Mouse (Mus musculus): ENCODE results near the gene Dot1l. TPM values are rescaled to one million over a fixed set of nuclear protein-coding genes. Genes with fewer than 3 reads are reported as not detected.

The Dot1l gene
- polyA plus RNA-seq, 1 experiment from 2014 or later = 17.7 TPM

GRCm38 (mm10) chr10:80741634-80742179, 13.3 kb upstream of the Dot1l start:
- H3K4me3 ChIP-seq (ENCODE audit: low read depth, low read length) = peak overlapping the region; percentile 49
- H3K36me3 ChIP-seq (ENCODE audit: control insufficient read depth, insufficient read depth, low read length) = no peaks in the 10 kb centered on the region
- H3K4me2 ChIP-seq (ENCODE audit: low read length) = peak overlapping the region; percentile 94
- no peaks in the 10 kb centered on the region for H3K9me3 ChIP-seq (replicated peaks; ENCODE audit: control insufficient read depth, low read length, poor library complexity, severe bottlenecking)
- H3K9ac ChIP-seq (ENCODE audit: low read depth, low read length) = peak overlapping the region; percentile 85
- H3K4me1 ChIP-seq (ENCODE audit: control insufficient read depth, insufficient read depth, low read length) = peaks cover 27% of the 10 kb centered on the region
- under 1% methylated on average over 46 of the region's 46 CpGs for WGBS
- H3K27me3 ChIP-seq (ENCODE audit: control insufficient read depth, insufficient read depth, low read depth, low read length) = no peaks in the 10 kb centered on the region
- ATAC-seq = no peak; the same call in 1 of the 2 replicates
- peak overlapping the region; percentile 74 for H3K27ac ChIP-seq (ENCODE audit: low read length)

- Histone ChIP-seq H3K9ac (ENCODE audit: low read depth, low read length) (peak within 1 kb of the TSS; percentile 85), H3K27ac (ENCODE audit: low read length) (peak within 1 kb of the TSS; percentile 78), H3K36me3 (ENCODE audit: control insufficient read depth, insufficient read depth, low read length) (no peaks in the 10 kb centered on the region), H3K4me2 (ENCODE audit: low read length) (peak within 1 kb of the TSS; percentile 94), H3K4me3 (ENCODE audit: low read depth, low read length) (peak within 1 kb of the TSS; percentile 49), H3K27me3 (ENCODE audit: control insufficient read depth, insufficient read depth, low read depth, low read length) (no peaks in the 10 kb centered on the region), H3K9me3 (replicated peaks; ENCODE audit: control insufficient read depth, low read length, poor library complexity, severe bottlenecking) (no peaks in the 10 kb centered on the region), H3K4me1 (ENCODE audit: control insufficient read depth, insufficient read depth, low read length) (peaks cover 27% of the 10 kb centered on the region)
- peak; percentile 99 for ATAC-seq
- 1% methylated on average over 25 of the region's 25 CpGs for WGBS
Observed at GRCm38 (mm10) chr10:80742180-80742978, 12.6 kb upstream of the Dot1l start, which contains the start of gene Ap3d1. Gene Ap3d1, minus strand, starts transcription at chr10:80742264.

- no peak for ATAC-seq
Observed at GRCm38 (mm10) chr10:80744262-80744661, 10.7 kb upstream of the Dot1l start.

GRCm38 (mm10) chr10:80747410-80747809, 7.6 kb upstream of the Dot1l start:
- H3K27me3 ChIP-seq (ENCODE audit: control insufficient read depth, insufficient read depth, low read depth, low read length) = no peaks in the 10 kb centered on the region; the same call in 1 of the 2 replicates
- peaks cover 7% of the 10 kb centered on the region for H3K4me1 ChIP-seq (ENCODE audit: control insufficient read depth, insufficient read depth, low read length)
- no peaks in the 10 kb centered on the region for H3K36me3 ChIP-seq (ENCODE audit: control insufficient read depth, insufficient read depth, low read length)
- H3K4me3 ChIP-seq (ENCODE audit: low read depth, low read length) = no peak overlapping the region
- WGBS = 12% methylated on average over 3 of the region's 3 CpGs
- ATAC-seq = no peak
- no peak overlapping the region for H3K4me2 ChIP-seq (ENCODE audit: low read length)
- H3K9ac ChIP-seq (ENCODE audit: low read depth, low read length) = no peak overlapping the region
- no peak overlapping the region for H3K27ac ChIP-seq (ENCODE audit: low read length)
- H3K9me3 ChIP-seq (replicated peaks; ENCODE audit: control insufficient read depth, low read length, poor library complexity, severe bottlenecking) = no peaks in the 10 kb centered on the region

More at GRCm38 (mm10) chr10:80744262-80744661, 10.7 kb upstream of the Dot1l start:
- Histone ChIP-seq H3K36me3 (ENCODE audit: control insufficient read depth, insufficient read depth, low read length) (no peaks in the 10 kb centered on the region), H3K27me3 (ENCODE audit: control insufficient read depth, insufficient read depth, low read depth, low read length) (no peaks in the 10 kb centered on the region; the same call in 1 of the 2 replicates), H3K4me2 (ENCODE audit: low read length) (no peak overlapping the region), H3K4me1 (ENCODE audit: control insufficient read depth, insufficient read depth, low read length) (peaks cover 21% of the 10 kb centered on the region), H3K27ac (ENCODE audit: low read length) (no peak overlapping the region), H3K9ac (ENCODE audit: low read depth, low read length) (no peak overlapping the region), H3K4me3 (ENCODE audit: low read depth, low read length) (no peak overlapping the region), H3K9me3 (replicated peaks; ENCODE audit: control insufficient read depth, low read length, poor library complexity, severe bottlenecking) (no peaks in the 10 kb centered on the region)
- WGBS = 41% methylated on average over 5 of the region's 5 CpGs

GRCm38 (mm10) chr10:80748609-80749008, 6.4 kb upstream of the Dot1l start:
- no peaks in the 10 kb centered on the region for H3K9me3 ChIP-seq (replicated peaks; ENCODE audit: control insufficient read depth, low read length, poor library complexity, severe bottlenecking)
- H3K36me3 ChIP-seq (ENCODE audit: control insufficient read depth, insufficient read depth, low read length) = no peaks in the 10 kb centered on the region
- H3K4me3 ChIP-seq (ENCODE audit: low read depth, low read length) = no peak overlapping the region
- H3K27me3 ChIP-seq (ENCODE audit: control insufficient read depth, insufficient read depth, low read depth, low read length) = no peaks in the 10 kb centered on the region; the same call in 1 of the 2 replicates
- H3K4me2 ChIP-seq (ENCODE audit: low read length) = no peak overlapping the region
- H3K9ac ChIP-seq (ENCODE audit: low read depth, low read length) = no peak overlapping the region
- ATAC-seq = no peak
- 16% methylated on average over 6 of the region's 6 CpGs for WGBS
- H3K27ac ChIP-seq (ENCODE audit: low read length) = no peak overlapping the region
- peaks cover 3% of the 10 kb centered on the region for H3K4me1 ChIP-seq (ENCODE audit: control insufficient read depth, insufficient read depth, low read length)

GRCm38 (mm10) chr10:80751188-80751832, 3.7 kb upstream of the Dot1l start:
- peak overlapping the region; percentile 8; the same call in 1 of the 2 replicates for H3K4me2 ChIP-seq (ENCODE audit: low read length)
- no peaks in the 10 kb centered on the region; the same call in 1 of the 2 replicates for H3K27me3 ChIP-seq (ENCODE audit: control insufficient read depth, insufficient read depth, low read depth, low read length)
- no peak for ATAC-seq
- no peak overlapping the region for H3K4me3 ChIP-seq (ENCODE audit: low read depth, low read length)
- H3K9ac ChIP-seq (ENCODE audit: low read depth, low read length) = peak overlapping the region; percentile 28; the same call in 1 of the 2 replicates
- H3K9me3 ChIP-seq (replicated peaks; ENCODE audit: control insufficient read depth, low read length, poor library complexity, severe bottlenecking) = no peaks in the 10 kb centered on the region
- WGBS = 16% methylated on average over 16 of the region's 16 CpGs
- peaks cover 13% of the 10 kb centered on the region for H3K4me1 ChIP-seq (ENCODE audit: control insufficient read depth, insufficient read depth, low read length)
- H3K27ac ChIP-seq (ENCODE audit: low read length) = no peak overlapping the region
- H3K36me3 ChIP-seq (ENCODE audit: control insufficient read depth, insufficient read depth, low read length) = no peaks in the 10 kb centered on the region

GRCm38 (mm10) chr10:80752079-80752625, 2.9 kb upstream of the Dot1l start:
- H3K27me3 ChIP-seq (ENCODE audit: control insufficient read depth, insufficient read depth, low read depth, low read length) = no peaks in the 10 kb centered on the region; the same call in 1 of the 2 replicates
- no peaks in the 10 kb centered on the region for H3K36me3 ChIP-seq (ENCODE audit: control insufficient read depth, insufficient read depth, low read length)
- H3K27ac ChIP-seq (ENCODE audit: low read length) = no peak overlapping the region
- H3K4me3 ChIP-seq (ENCODE audit: low read depth, low read length) = no peak overlapping the region
- H3K4me1 ChIP-seq (ENCODE audit: control insufficient read depth, insufficient read depth, low read length) = peaks cover 22% of the 10 kb centered on the region
- H3K4me2 ChIP-seq (ENCODE audit: low read length) = peak overlapping the region; percentile 8; the same call in 1 of the 2 replicates
- WGBS = 5% methylated on average over 6 of the region's 6 CpGs
- no peaks in the 10 kb centered on the region for H3K9me3 ChIP-seq (replicated peaks; ENCODE audit: control insufficient read depth, low read length, poor library complexity, severe bottlenecking)
- no peak overlapping the region for H3K9ac ChIP-seq (ENCODE audit: low read depth, low read length)
- no peak for ATAC-seq

GRCm38 (mm10) chr10:80755291-80756015, 447 bp downstream of the Dot1l start:
- H3K27ac ChIP-seq (ENCODE audit: low read length) = peak overlapping the region; percentile 87
- no peaks in the 10 kb centered on the region for H3K36me3 ChIP-seq (ENCODE audit: control insufficient read depth, insufficient read depth, low read length)
- H3K4me1 ChIP-seq (ENCODE audit: control insufficient read depth, insufficient read depth, low read length) = peaks cover 32% of the 10 kb centered on the region
- peak overlapping the region; percentile 98 for H3K4me2 ChIP-seq (ENCODE audit: low read length)
- peak overlapping the region; percentile 77 for H3K4me3 ChIP-seq (ENCODE audit: low read depth, low read length)
- no peaks in the 10 kb centered on the region for H3K9me3 ChIP-seq (replicated peaks; ENCODE audit: control insufficient read depth, low read length, poor library complexity, severe bottlenecking)
- ATAC-seq = peak; percentile 9
- under 1% methylated on average over 69 of the region's 75 CpGs for WGBS
- no peaks in the 10 kb centered on the region for H3K27me3 ChIP-seq (ENCODE audit: control insufficient read depth, insufficient read depth, low read depth, low read length)
- H3K9ac ChIP-seq (ENCODE audit: low read depth, low read length) = peak overlapping the region; percentile 81
